Mouse (Mus musculus) B cell, adult 67 days (primary cell): ENCODE results near the gene Ano2. TPM values are rescaled to one million over a fixed set of nuclear protein-coding genes. Genes with fewer than 3 reads are reported as not detected.

ENCODE experiments used
- total RNA-seq, 2 experiments: library from RNA; stranded (reverse); gene quantifications; 4 replicates each; pipeline ENCODE4 v1.2.4; 2023

Ano2 gene
- total RNA-seq = not detected

GRCm38 (mm10) chr6:125690057-125690703 lies at the start of gene Ano2:
Ano2 (plus strand) TSS chr6:125690419.

Other genes starting within 250 kb of the Ano2 start
- 10 to 100 TPM; 16.6 to 19.5 TPM for gene Cd9, start 195.6 kb upstream of the Ano2 start, total RNA-seq
- under 1 TPM; 0.18 to 0.23 TPM for gene Vwf, start 143.6 kb upstream of the Ano2 start, total RNA-seq